Mouse (Mus musculus) left cerebral cortex, adult 8-10 months (tissue): ENCODE results near the gene Trank1. TPM values are rescaled to one million over a fixed set of nuclear protein-coding genes. Genes with fewer than 3 reads are reported as not detected.
A peak's percentile ranks its signal among the peaks of the same experiment; 100 is the strongest.

ENCODE experiments used
- DNase-seq, 2 experiments: peaks; one replicate each; pipeline ENCODE4 v3.0.0; 2022; ENCODE audit warnings: low spot score in 2 of 2
- total RNA-seq, 4 experiments: library from RNA; stranded (reverse); gene quantifications; 2 replicates each; pipeline ENCODE4 v1.2.4; 2022

The Trank1 gene
- 100 to 1,000 TPM; 256 to 279 (median 263) TPM for total RNA-seq

GRCm38 (mm10) chr9:111311031-111311842 is at the start of gene Trank1:
TSS of gene Trank1 (plus strand) at chr9:111311739.
- peak in 1 of 2 experiments; percentile 55 for DNase-seq

- no peak for DNase-seq
Observed at GRCm38 (mm10) chr9:111267998-111268397, 43.5 kb upstream of the Trank1 start.

DNA sequence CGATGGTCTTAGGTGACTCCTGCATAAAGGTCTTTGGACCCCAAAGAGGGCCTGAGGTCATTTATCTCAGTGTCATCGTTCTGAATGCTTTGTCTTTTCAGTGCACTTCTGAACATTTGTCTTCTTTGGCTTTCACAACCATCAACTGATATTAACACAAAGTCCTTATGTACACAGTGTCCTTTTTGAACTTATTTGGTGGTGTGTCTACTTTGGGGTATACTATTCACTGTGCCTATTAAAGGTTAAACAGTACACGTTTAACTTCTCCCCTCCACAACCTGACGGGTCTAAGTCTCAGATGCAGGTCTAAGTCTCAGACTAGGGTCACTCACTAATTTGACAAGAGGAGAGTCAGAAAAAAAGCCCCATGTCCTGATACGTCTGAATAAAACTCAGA is 40.9 kb upstream of the Trank1 start:
- DNase-seq = no peak

DNA sequence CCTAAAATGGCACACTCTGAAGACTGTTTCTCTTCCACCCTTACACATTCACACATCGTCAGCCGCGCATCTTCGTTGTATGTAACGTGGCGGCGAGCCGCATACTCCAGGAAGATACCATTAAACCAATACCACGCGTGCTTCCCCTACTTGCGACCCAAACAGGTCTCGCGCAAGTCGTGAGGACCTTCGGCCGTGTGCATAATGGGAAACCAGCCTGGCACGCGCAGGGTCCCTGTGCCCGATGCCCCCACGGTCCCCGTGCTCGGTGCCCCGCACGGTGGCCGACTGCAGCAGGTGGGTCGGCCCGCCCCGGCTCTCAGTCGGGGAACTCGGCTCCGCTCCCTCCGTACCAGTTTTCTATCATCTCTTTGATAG is 40.5 kb upstream of the Trank1 start:
- no peak for DNase-seq

GRCm38 (mm10) chr9:111271434-111272160 is 39.9 kb upstream of the Trank1 start, which contains the start of the genes Mlh1 and Epm2aip1:
TSS of gene Mlh1 (minus strand) at chr9:111271791.
TSS of gene Epm2aip1 (plus strand) at chr9:111271929.
- DNase-seq = peak; percentile 97 to 99

DNA sequence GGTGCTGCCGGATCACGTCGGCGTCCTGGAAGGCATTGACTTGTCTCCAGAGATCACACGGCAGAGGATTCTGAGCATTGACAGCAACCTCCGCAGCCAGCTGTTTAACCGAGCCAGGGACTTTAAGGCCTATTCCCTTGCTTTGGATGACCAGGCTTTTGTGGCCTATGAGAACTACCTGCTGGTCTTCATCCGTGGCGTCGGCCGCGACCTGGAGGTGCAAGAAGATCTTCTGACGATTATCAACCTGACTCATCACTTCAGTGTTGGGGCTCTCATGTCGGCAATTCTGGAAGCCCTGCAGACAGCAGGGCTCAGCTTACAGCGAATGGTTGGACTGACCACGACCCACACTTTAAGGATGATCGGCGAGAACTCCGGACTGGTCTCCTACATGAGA is 39.2 kb upstream of the Trank1 start:
- peak; percentile 19 to 25 for DNase-seq

DNA sequence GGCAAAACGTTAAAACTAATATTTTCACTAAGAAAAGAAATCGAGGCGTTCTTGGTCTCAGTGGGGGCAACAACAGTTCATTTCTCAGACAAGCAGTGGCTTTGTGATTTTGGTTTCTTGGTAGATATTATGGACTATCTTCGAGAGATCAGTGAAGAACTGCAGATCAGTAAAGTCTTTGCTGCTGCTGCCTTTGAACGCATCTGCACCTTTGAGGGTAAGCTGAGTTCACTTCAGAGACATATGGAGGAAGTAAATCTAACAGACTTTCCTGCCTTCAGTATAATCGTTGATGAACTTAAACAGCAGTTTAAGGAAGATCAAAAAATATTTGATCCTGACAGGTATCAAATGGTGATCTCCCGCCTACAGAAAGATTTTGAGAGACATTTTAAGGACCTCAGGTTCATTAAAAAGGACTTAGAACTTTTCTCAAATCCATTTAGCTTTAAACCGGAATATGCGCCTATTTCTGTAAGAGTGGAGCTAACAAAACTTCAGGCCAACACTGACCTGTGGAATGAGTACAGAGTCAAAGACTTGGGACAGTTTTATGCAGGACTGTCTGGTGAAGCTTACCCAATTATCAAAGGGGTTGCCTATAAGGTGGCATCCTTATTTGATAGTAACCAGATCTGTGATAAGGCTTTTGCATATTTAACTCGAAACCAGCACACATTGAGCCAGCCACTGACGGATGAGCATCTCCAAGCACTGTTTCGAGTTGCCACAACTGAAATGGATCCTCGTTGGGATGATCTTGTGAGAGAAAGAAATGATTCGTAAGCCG is 38.3 kb upstream of the Trank1 start:
- no peak for DNase-seq

DNA sequence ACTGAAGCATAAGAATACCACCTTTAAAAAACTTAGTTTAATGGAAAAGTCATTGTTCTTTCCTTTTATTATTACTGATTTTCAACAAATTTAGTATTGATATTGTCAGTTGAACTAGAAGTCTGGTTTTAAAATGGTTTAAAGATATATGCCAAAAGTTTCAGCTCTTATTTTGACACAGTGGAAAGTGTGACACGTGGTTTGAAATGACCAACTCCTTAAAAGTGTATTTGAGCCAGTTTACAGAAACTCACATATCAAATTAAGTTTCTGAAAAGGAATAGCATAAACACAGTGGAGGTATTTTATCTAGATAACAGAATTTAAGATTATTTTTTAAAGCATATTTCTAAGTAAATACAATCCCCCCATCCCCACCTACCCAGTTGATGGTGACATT is 37.6 kb upstream of the Trank1 start:
- DNase-seq = no peak

GRCm38 (mm10) chr9:111275156-111275555 is 36.4 kb upstream of the Trank1 start:
- DNase-seq = no peak

GRCm38 (mm10) chr9:111285061-111285460 is 26.5 kb upstream of the Trank1 start:
- DNase-seq = no peak

DNA sequence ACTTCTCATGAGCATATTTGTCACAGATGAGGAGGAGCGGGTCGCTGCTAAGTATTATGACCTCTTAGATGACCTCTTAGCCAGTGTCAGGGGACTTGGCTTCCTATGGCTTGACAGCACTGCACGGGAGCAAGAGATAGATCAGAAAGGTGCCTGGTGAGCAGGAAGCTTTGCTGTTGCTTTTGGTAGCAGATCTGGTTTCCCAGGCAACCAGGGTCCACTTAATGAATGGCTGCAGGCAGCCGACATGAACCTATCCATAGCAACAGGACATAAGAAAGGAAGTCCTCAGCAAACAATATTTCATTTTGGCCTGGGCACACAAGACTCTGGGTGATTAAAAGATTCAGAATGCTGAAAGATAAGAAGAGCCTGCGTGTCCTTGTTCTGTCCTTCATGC is 25.9 kb upstream of the Trank1 start:
- DNase-seq = no peak

GRCm38 (mm10) chr9:111286468-111286867 is 25.1 kb upstream of the Trank1 start:
- no peak for DNase-seq

DNA sequence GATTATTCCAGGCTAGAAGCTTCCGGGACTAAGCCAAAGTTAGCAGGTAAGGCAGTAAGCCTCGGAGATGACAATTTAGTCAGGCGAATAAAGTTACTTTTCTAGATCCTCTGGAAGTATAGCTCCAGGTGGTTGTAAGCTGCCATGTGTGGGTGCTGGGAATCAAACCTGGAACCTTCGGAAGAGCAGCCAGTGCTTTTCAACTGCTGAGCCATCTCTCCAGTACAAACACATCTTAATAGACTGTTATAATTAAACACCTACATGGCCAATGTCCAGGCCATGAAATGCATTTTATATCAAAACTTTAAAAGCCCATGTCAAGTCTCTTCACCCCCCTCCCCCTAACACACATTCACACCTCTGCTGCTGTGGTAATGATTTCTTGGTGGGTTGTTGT is 23.6 kb upstream of the Trank1 start:
- no peak for DNase-seq

DNA sequence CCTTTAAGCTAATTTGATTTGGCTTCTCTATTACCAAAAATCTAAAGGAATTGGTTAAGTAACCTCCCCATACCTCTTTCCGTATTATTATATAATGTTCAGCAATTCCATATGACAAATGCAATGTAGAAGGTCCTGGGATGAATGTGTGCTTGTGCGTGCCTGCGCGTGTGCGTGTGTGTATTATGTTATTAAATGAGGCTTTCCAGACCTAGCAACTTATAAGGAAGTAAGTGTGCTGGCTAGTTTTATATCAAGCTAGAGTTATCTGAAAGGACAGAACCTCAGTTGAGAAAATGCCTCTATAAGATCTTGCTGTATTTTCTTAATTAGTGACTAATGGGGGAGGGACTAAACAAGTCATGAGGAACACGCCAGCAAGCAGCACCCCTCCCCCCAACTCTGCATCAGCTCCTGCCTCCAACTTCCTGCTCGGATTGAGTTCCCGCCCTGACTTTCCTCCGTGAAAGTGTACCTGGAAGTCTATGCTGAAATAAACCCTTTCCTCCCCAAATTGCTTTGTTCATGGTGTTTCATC is 22.2 kb upstream of the Trank1 start:
- DNase-seq = no peak

DNA sequence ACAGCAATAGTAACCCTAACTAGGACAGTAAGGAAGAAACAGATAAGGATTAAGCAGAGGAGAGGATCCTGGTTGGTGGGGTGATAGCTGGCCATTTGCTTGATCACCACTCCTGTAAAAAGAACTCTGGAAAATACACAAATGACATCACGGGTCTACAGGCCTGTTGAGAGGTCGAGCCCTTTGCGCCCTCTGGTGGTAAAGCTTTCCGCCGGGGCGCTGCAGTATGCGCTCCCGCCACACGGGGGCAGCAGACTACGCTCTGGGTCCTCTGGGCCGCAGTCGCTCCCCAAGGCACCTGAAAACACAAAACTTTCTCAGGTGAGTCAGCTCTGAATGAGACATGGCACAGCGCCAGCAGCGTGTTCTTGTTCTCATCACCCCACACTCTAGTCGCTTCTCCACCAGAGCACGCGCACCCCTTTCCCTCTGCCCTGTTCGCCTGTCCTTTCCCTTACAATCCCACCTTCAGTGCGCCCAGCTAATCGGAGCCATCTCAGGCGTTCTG is 21.7 kb upstream of the Trank1 start:
- DNase-seq = peak; percentile 84 to 100

DNA sequence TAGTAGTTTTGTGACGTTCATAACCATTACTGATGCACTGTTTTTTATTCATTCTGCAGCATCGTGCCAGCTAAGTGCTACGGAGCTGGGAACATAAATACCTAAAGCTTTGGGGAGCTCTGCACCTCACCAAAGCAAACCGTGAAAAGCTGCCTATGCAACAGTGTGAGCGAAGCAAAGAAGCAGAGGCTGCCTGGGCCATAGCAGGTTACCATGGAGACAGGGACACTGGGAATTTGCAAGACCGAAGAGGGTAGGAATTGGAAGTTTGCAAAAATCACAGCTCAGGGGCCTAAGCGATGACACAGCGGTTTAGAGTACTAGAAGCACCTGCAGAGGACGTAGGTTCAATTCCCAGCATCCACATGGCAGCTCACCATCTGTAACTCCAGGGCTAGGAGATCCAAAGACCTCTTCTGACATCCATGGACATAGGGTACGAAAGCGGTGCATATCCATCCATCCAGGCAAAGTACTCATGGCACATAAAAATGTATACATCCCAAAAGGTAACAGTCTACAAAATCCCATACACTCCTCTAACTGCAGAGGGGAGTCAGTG is 20.9 kb upstream of the Trank1 start:
- no peak for DNase-seq

DNA sequence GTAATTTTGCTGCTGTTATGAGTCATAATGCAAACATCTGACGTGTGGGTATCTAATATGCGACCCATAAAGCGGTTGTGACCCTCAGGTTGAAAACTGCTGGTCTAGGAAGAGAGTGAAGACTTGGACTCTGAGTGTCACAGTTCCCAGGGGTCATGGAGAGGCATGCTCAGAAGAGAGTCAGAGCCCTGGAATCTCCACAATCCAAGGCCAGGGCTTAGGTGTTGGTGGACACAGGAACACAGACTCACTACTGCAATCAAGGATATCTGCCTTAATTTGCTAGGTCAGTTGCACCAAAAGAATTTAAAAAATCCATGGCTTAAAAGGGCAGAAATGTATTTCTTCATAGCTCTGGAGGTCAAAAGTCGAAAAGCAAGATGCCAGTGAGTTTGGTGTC is 18.3 kb upstream of the Trank1 start:
- DNase-seq = no peak

DNA sequence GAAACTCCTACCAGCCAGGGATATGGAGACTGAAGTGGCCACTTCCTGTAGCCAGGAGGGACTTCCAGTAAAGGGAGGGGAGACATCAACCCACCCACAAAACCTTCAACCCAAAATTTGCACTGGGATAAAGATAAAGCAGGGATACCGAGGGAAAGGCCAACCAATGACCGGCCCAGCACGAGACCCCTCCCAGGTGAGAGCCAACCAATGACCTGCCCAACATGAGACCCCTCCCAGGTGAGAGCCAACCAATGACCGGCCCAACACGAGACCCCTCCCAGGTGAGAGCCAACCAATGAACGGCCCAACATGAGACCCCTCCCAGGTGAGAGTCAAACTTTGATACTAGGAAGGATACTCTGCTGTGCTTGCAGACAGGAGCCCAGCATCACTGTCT is 16.6 kb upstream of the Trank1 start:
- DNase-seq = no peak

DNA sequence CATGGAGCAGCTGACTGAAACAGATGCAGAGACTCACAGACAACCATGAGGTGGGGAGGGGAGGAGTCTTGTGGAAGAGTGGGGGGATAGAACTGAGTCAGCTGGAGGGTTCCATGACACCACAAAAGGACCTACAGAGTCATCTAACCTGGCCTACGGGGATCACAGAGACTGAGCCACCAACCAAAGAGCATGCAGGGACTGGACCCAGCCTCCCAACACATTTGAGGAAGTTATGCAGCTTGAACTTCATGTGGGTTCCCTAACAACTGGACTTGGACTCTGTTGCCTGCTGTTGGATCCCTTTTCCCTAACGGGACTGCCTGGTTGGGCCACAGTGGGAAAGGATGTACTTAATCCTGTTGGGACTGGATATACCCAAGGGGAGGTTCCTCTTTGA is 16.2 kb upstream of the Trank1 start:
- DNase-seq = no peak

- no peak for DNase-seq
Observed at GRCm38 (mm10) chr9:111296433-111296832, 15.1 kb upstream of the Trank1 start.

DNA sequence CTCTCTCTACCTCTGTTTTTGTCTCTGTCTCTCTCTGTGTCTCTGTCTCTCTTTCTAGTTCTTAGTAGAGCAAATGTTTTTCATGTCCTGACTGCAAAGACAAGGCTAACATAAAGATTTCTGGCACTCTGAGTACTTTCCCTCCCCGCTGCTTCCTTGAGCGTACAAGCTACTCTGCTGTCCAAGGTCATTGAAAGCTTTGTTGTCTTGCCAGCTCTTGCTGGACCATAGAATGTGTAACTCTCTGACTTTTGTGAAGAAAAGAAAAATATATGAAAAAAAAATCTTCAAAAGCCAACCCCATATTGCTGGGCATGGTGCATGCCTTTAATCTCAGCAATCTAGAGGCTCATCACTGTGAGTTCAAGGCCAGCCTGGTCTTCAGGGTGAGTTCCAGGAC is 12.9 kb upstream of the Trank1 start:
- DNase-seq = no peak
